Mouse (Mus musculus): ENCODE measurements around the gene Borcs5.
A peak's percentile ranks its signal among the peaks of the same experiment; 100 is the strongest.

Borcs5 gene

GRCm38 (mm10) chr6:134630447-134630846, 8.9 kb upstream of the Borcs5 start:
- DNase-seq, result peak; percentile 91

- peak; percentile 96 for DNase-seq
Observed at GRCm38 (mm10) chr6:134631947-134632687, 7.2 kb upstream of the Borcs5 start, which contains the start of gene Mansc1. TSS of gene Mansc1 (minus strand) at chr6:134632488.

- DNase-seq, result no peak
Observed at GRCm38 (mm10) chr6:134632756-134633155, 6.6 kb upstream of the Borcs5 start.

GRCm38 (mm10) chr6:134633553-134633952, 5.8 kb upstream of the Borcs5 start:
- no peak for DNase-seq

GRCm38 (mm10) chr6:134636476-134636875, 2.8 kb upstream of the Borcs5 start:
- DNase-seq, result no peak

GRCm38 (mm10) chr6:134639900-134640299, 590 bp downstream of the Borcs5 start:
- no peak for DNase-seq

- peak; percentile 99 for DNase-seq
Observed at GRCm38 (mm10) chr6:134640485-134641475, 1.5 kb downstream of the Borcs5 start.

- DNase-seq, result no peak
Observed at GRCm38 (mm10) chr6:134641738-134642446, 2.6 kb downstream of the Borcs5 start.

- no peak for DNase-seq
Observed at GRCm38 (mm10) chr6:134643296-134643695, 4.0 kb downstream of the Borcs5 start.

GRCm38 (mm10) chr6:134646835-134647234, 7.5 kb downstream of the Borcs5 start:
- no peak for DNase-seq

- DNase-seq, result no peak
Observed at GRCm38 (mm10) chr6:134647621-134648020, 8.3 kb downstream of the Borcs5 start.

GRCm38 (mm10) chr6:134648356-134648755, 9.0 kb downstream of the Borcs5 start:
- DNase-seq, result no peak

- DNase-seq, result no peak
Observed at GRCm38 (mm10) chr6:134656527-134656926, 17.2 kb downstream of the Borcs5 start.

- DNase-seq, result peak; percentile 94
Observed at GRCm38 (mm10) chr6:134659108-134659958, 20.0 kb downstream of the Borcs5 start.

- DNase-seq, result no peak
Observed at GRCm38 (mm10) chr6:134660714-134661406, 21.6 kb downstream of the Borcs5 start.

- no peak for DNase-seq
Observed at GRCm38 (mm10) chr6:134664573-134664972, 25.3 kb downstream of the Borcs5 start.

GRCm38 (mm10) chr6:134665817-134666216, 26.5 kb downstream of the Borcs5 start:
- DNase-seq, result no peak

GRCm38 (mm10) chr6:134668519-134668918, 29.2 kb downstream of the Borcs5 start:
- no peak for DNase-seq

- DNase-seq, result no peak
Observed at GRCm38 (mm10) chr6:134669179-134669865, 30.0 kb downstream of the Borcs5 start.

- peak; percentile 94 for DNase-seq
Observed at GRCm38 (mm10) chr6:134670881-134671411, 31.6 kb downstream of the Borcs5 start.

Measured in heart, adult 11 months (tissue).